Mouse (Mus musculus): ENCODE results near the gene Elf2. TPM values are rescaled to one million over a fixed set of nuclear protein-coding genes. Genes with fewer than 3 reads are reported as not detected.
"Not testable (repeated sequence)": the region's sequence is repeated elsewhere in the genome, so short reads cannot be mapped to it uniquely, and the experiment has no call there.

Elf2 gene
- polyA plus RNA-seq, 1 experiment from 2014 or later = 69.6 TPM

GRCm38 (mm10) chr3:51364703-51365516 lies 24.4 kb upstream of the Elf2 start:
- ChIA-PET POLR2A (interaction anchor here (0.6 to 1.4 kb wide), 4 partner anchors 11 to 68 kb away, joined by 3 read pairs; no protein-coding TSS in a partner anchor), CTCF (interaction anchor here (0.9 to 4.3 kb wide), 21 partner anchors 10 to 168 kb away, joined by 3 to 33 read pairs (median 7); partner anchors contain the start of gene Ndufc1)
- ATAC-seq (peak; percentile 89), DNase-seq (ENCODE audit: low read depth, low spot score) (peak; percentile 48)
- TF ChIP-seq CTCF (IDR thresholded peaks at IDR 0.05) = peak; percentile 97
- in situ Hi-C loops (cut with MboI; ENCODE audit: low pct_unique_long_range_greater_than_20kb) = loop anchor here (5.0 kb wide), 1 partner anchor 78 kb away; no protein-coding TSS in a partner anchor
- H3K27me3 ChIP-seq = no peaks in the 10 kb centered on the region

- in situ Hi-C loops (cut with MboI; ENCODE audit: low pct_unique_long_range_greater_than_20kb) = no loop called here
- DNase-seq (ENCODE audit: low read depth, low spot score) = no peak
- ChIA-PET POLR2A (no interaction called here), CTCF (no interaction called here)
- TF ChIP-seq CTCF (IDR thresholded peaks at IDR 0.05) = no peak
- H3K27me3 ChIP-seq = no peaks in the 10 kb centered on the region
- ATAC-seq = no peak
These were observed 20.6 kb upstream of the Elf2 start for GRCm38 (mm10) chr3:51361066-51361465.

- POLR2A ChIA-PET = no interaction called here
- DNase-seq (ENCODE audit: low read depth, low spot score) (no peak), ATAC-seq (no peak)
- TF ChIP-seq CTCF (IDR thresholded peaks at IDR 0.05) = no peak
- CTCF ChIA-PET = interaction anchor here (0.9 to 1.0 kb wide), 2 partner anchors 43 to 71 kb away, joined by 4 to 5 read pairs; no protein-coding TSS in a partner anchor
- no peaks in the 10 kb centered on the region for H3K27me3 ChIP-seq
- in situ Hi-C loops (cut with MboI; ENCODE audit: low pct_unique_long_range_greater_than_20kb) = loop anchor here (10.0 kb wide), 1 partner anchor 125 kb away; no protein-coding TSS in a partner anchor
These were observed 19.3 kb upstream of the Elf2 start for GRCm38 (mm10) chr3:51359558-51360307.

GRCm38 (mm10) chr3:51358660-51359557 lies 18.4 kb upstream of the Elf2 start:
- no peak for DNase-seq (ENCODE audit: low read depth, low spot score)
- ChIA-PET CTCF (interaction anchor here (2.0 kb wide), 1 partner anchor 124 kb away, joined by 7 read pairs; no protein-coding TSS in a partner anchor), POLR2A (interaction anchor here (0.6 kb wide), 1 partner anchor 24 kb away, joined by 3 read pairs; no protein-coding TSS in a partner anchor)
- TF ChIP-seq CTCF (IDR thresholded peaks at IDR 0.05) = no peak
- H3K27me3 ChIP-seq = no peaks in the 10 kb centered on the region
- ATAC-seq = no peak
- in situ Hi-C loops (cut with MboI; ENCODE audit: low pct_unique_long_range_greater_than_20kb) = loop anchor here (10.0 kb wide), 1 partner anchor 124 kb away; no protein-coding TSS in a partner anchor

GRCm38 (mm10) chr3:51358181-51358580 lies 17.7 kb upstream of the Elf2 start:
- ChIA-PET POLR2A (interaction anchor here (0.6 to 1.7 kb wide), 2 partner anchors 25 to 69 kb away, joined by 3 to 4 read pairs; no protein-coding TSS in a partner anchor), CTCF (interaction anchor here (1.5 to 2.0 kb wide), 2 partner anchors 69 to 123 kb away, joined by 4 to 7 read pairs; no protein-coding TSS in a partner anchor)
- no peaks in the 10 kb centered on the region for H3K27me3 ChIP-seq
- no peak for TF ChIP-seq CTCF (IDR thresholded peaks at IDR 0.05)
- in situ Hi-C loops (cut with MboI; ENCODE audit: low pct_unique_long_range_greater_than_20kb) = loop anchor here (10.0 kb wide), 1 partner anchor 123 kb away; no protein-coding TSS in a partner anchor
- no peak for ATAC-seq
- DNase-seq (ENCODE audit: low read depth, low spot score) = no peak

GRCm38 (mm10) chr3:51357624-51358023 lies 17.2 kb upstream of the Elf2 start:
- no peak for ATAC-seq
- in situ Hi-C loops (cut with MboI; ENCODE audit: low pct_unique_long_range_greater_than_20kb) = loop anchor here (10.0 kb wide), 1 partner anchor 123 kb away; no protein-coding TSS in a partner anchor
- CTCF ChIA-PET = interaction anchor here (0.7 to 2.0 kb wide), 3 partner anchors 69 to 123 kb away, joined by 3 to 7 read pairs (median 4); no protein-coding TSS in a partner anchor
- H3K27me3 ChIP-seq = no peaks in the 10 kb centered on the region
- no peak for DNase-seq (ENCODE audit: low read depth, low spot score)
- no peak for TF ChIP-seq CTCF (IDR thresholded peaks at IDR 0.05)
- POLR2A ChIA-PET = interaction anchor here (1.7 kb wide), 1 partner anchor 69 kb away, joined by 4 read pairs; no protein-coding TSS in a partner anchor

GRCm38 (mm10) chr3:51357078-51357477 lies 16.6 kb upstream of the Elf2 start:
- in situ Hi-C loops (cut with MboI; ENCODE audit: low pct_unique_long_range_greater_than_20kb) = loop anchor here (10.0 kb wide), 1 partner anchor 122 kb away; no protein-coding TSS in a partner anchor
- DNase-seq (ENCODE audit: low read depth, low spot score) = no peak
- ChIA-PET CTCF (interaction anchor here (0.7 to 2.0 kb wide), 3 partner anchors 68 to 122 kb away, joined by 3 to 7 read pairs (median 4); no protein-coding TSS in a partner anchor), POLR2A (interaction anchor here (1.7 kb wide), 1 partner anchor 68 kb away, joined by 4 read pairs; no protein-coding TSS in a partner anchor)
- ATAC-seq = no peak
- TF ChIP-seq CTCF (IDR thresholded peaks at IDR 0.05) = no peak
- no peaks in the 10 kb centered on the region for H3K27me3 ChIP-seq

- H3K27me3 ChIP-seq; DNase-seq (ENCODE audit: low read depth, low spot score); POLR2A ChIA-PET; ATAC-seq: not testable (repeated sequence)
- in situ Hi-C loops (cut with MboI; ENCODE audit: low pct_unique_long_range_greater_than_20kb) = loop anchor here (10.0 kb wide), 1 partner anchor 120 kb away; no protein-coding TSS in a partner anchor
- CTCF ChIA-PET = interaction anchor here (1.2 to 5.9 kb wide), 4 partner anchors 10 to 66 kb away, joined by 3 to 36 read pairs (median 20); no protein-coding TSS in a partner anchor
These were observed 14.5 kb upstream of the Elf2 start for GRCm38 (mm10) chr3:51354956-51355355.

GRCm38 (mm10) chr3:51354034-51354427 lies 13.6 kb upstream of the Elf2 start:
- ChIA-PET POLR2A (interaction anchor here (0.7 kb wide), 1 partner anchor 11 kb away, joined by 3 read pairs; no protein-coding TSS in a partner anchor), CTCF (interaction anchor here (0.6 to 5.9 kb wide), 25 partner anchors 9 to 152 kb away, joined by 3 to 41 read pairs (median 3); partner anchors contain the start of gene Noct)
- ATAC-seq = no peak
- no peak for DNase-seq (ENCODE audit: low read depth, low spot score)
- TF ChIP-seq CTCF (IDR thresholded peaks at IDR 0.05) = no peak
- no peaks in the 10 kb centered on the region for H3K27me3 ChIP-seq
- in situ Hi-C loops (cut with MboI; ENCODE audit: low pct_unique_long_range_greater_than_20kb) = loop anchor here (10.0 kb wide), 1 partner anchor 119 kb away; no protein-coding TSS in a partner anchor
